Mouse (Mus musculus): ENCODE data around the gene Ap2s1.

The Ap2s1 gene

DNA sequence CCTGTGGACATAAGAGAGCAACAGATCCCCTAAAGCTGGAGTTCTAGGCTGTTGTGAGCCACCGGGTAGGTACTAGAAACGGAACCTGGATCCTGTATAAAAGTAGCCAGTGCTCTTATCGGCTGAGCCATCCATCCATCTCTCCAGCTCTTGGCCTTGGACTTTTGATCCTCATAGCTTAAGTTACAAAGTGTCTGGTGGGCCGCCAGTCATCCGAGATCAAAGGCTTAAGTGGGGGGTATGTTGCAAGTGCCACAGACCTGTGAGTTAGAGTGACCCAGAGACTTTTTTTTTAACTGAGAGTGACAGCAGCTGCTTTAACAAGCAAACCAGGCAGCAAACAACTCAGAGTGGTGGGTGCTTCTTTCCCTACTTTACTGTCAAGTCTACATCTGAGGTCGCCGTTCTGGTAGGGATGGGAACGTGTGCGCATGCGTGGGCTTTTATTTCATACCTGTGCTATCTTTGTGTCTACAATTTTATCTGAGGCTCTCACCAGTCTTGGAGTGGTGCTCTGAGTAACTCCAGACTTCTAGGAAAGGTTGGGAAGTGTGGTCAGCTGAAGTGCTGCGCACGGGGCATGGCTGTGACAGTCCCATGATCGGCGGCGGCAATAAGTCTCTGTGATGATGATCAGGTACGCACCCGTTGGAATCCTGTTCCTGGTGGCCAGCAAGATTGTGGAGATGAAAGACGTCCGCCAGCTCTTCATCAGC lies 55.0 kb downstream of the Ap2s1 start:
- in situ Hi-C loops (cut with MboI, MseI): no loop called here

DNA sequence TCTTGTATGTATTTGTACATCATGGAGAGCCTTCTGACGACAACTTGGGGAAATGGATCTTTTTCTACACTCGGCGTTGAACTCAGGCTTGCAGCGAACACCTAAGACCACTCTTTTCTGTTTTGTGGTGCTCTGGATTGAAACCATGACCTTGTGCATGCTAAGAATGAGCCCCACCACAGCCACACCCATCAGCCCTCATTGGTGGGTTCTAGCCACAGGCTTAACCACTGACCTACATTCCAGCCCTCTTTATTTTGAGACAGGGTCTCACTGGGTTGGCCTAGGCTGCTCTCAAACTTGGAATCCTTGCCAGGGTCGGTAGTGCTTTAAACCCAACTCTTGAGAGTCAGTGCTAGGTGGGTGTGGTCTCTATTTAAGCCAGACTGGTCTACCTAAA lies 56.7 kb downstream of the Ap2s1 start:
- in situ Hi-C loops (cut with MboI, MseI): no loop called here

Measured in T-helper 1 cell (primary cell).